Comparison of ENCODE assay signal across 18 mouse cellular contexts in genomic region chr3:54054376-54054775, GRCm38 (mm10).
A peak's percentile ranks its signal among the peaks of the same experiment; 100 is the strongest.
DNase-seq lines count a peak whose midpoint lies in the region.
"Had no signal": no experiment of that assay in that cellular context is flagged by ENCODE, and none has a peak within 500 bp of the region (broad histone marks: within the 10 kb centered on the region; RNA-seq: fewer than 3 reads in every experiment).

No protein-coding gene starts in this region.

- no peaks in the 10 kb centered on the region for H3K4me1 ChIP-seq in embryonic facial prominence, embryonic 10.5 days
- H3K4me1 ChIP-seq: embryonic facial prominence, embryonic 13.5 days; embryonic facial prominence, embryonic 15.5 days; forebrain, embryonic 10.5 days had no signal

- H3K36me3 ChIP-seq in embryonic facial prominence, embryonic 10.5 days (replicated peaks) = no peaks in the 10 kb centered on the region
- H3K36me3 ChIP-seq: embryonic facial prominence, embryonic 13.5 days; embryonic facial prominence, embryonic 15.5 days; forebrain, embryonic 10.5 days; forebrain, embryonic 12.5 days had no signal

- 92% methylated on average over 7 of the region's 7 CpGs for WGBS in embryonic facial prominence, embryonic 10.5 days

- H3K4me3 ChIP-seq in embryonic facial prominence, embryonic 10.5 days = no peak overlapping the region
- H3K4me3 ChIP-seq: embryonic facial prominence, embryonic 13.5 days; embryonic facial prominence, embryonic 15.5 days; erythroblast, embryonic 14.5 days; forebrain, embryonic 10.5 days; forebrain, embryonic 12.5 days had no signal

- H3K27me3 ChIP-seq in embryonic facial prominence, embryonic 10.5 days (replicated peaks; ENCODE audit: low read depth, poor library complexity, severe bottlenecking) = no peaks in the 10 kb centered on the region
- H3K27me3 ChIP-seq: embryonic facial prominence, embryonic 13.5 days; embryonic facial prominence, embryonic 15.5 days; forebrain, embryonic 12.5 days had no signal

- intact Hi-C loops in left cerebral cortex, postnatal 4 days (cut with DNase I) = no loop called here
- intact Hi-C loops in left cerebral cortex, postnatal 36 days (cut with DNase I) = no loop called here

- no peak overlapping the region for H3K27ac ChIP-seq in embryonic facial prominence, embryonic 10.5 days (replicated peaks)
- H3K27ac ChIP-seq: embryonic facial prominence, embryonic 13.5 days; embryonic facial prominence, embryonic 15.5 days; forebrain, embryonic 10.5 days; forebrain, embryonic 12.5 days had no signal

- no peaks in the 10 kb centered on the region for H3K9me3 ChIP-seq in embryonic facial prominence, embryonic 10.5 days
- H3K9me3 ChIP-seq: embryonic facial prominence, embryonic 13.5 days; embryonic facial prominence, embryonic 15.5 days; forebrain, embryonic 10.5 days; forebrain, embryonic 12.5 days had no signal

- DNase-seq in cerebellum, postnatal 14 days = peak; percentile 39 to 40
- no peak for DNase-seq in cerebellum, postnatal 36 days
- DNase-seq in layer of hippocampus, postnatal 10 days (ENCODE audit: low spot score in 2 of 2) = peak; percentile 47 to 51
- no peak for DNase-seq in layer of hippocampus, adult 9-10 months (ENCODE audit: low spot score)
- peak; percentile 55 for DNase-seq in left cerebral cortex, postnatal 4 days
- no peak for DNase-seq in left cerebral cortex, postnatal 36 days (ENCODE audit: low spot score in 2 of 2)
- DNase-seq in embryonic facial prominence, embryonic 10.5 days (ENCODE audit: low spot score) = no peak
- DNase-seq: adrenal gland, adult 2 months; adrenal gland, postnatal 10 days; adrenal gland, postnatal 25 days; cerebellum, adult 11-12 months; cerebellum, adult 8-10 months; cerebellum, adult 9-11 months had no signal

Comparison
In these comparisons a context has a peak if more than half of its experiments do, and no peak if none do; other contexts are left out.
1. DNase-seq: peak in cerebellum, postnatal 14 days (2 of 2), layer of hippocampus, postnatal 10 days (2 of 2) and left cerebral cortex, postnatal 4 days (single experiment); none in cerebellum, postnatal 36 days (0 of 2), layer of hippocampus, adult 9-10 months (single experiment), left cerebral cortex, postnatal 36 days (0 of 2) and embryonic facial prominence, embryonic 10.5 days (single experiment).